Comparison of ENCODE assay signal across 8 mouse cellular contexts in genomic region chr11:48801831-48802772, GRCm38 (mm10). TPM values are rescaled to one million over a fixed set of nuclear protein-coding genes. Genes with fewer than 3 reads are reported as not detected.
DNase-seq lines count a peak whose midpoint lies in the region; ATAC-seq and TF ChIP-seq lines count a peak whose summit lies in the region.

No protein-coding gene starts in this region.

- no peak for ATAC-seq in heart, embryonic 13.5 days (ENCODE audit: extremely low read depth, insufficient number of reproducible peaks, low FRiP score, low TSS enrichment)
- ATAC-seq in hindbrain, embryonic 11.5 days (ENCODE audit: low FRiP score): no peak
- ATAC-seq in CD4-positive, CD25-positive, alpha-beta regulatory T cell, adult 4 months: no peak

- no peak for TF ChIP-seq POLR2A in bone marrow, adult 2 months (IDR thresholded peaks at IDR 0.05; ENCODE audit: borderline replicate concordance, control insufficient read depth, low read depth, low read length)

- 64% methylated on average over 17 of the region's 17 CpGs for WGBS in heart, embryonic 13.5 days
- WGBS in bone marrow, adult 2 months: 59% methylated on average over 17 of the region's 17 CpGs
- 84% methylated on average over 17 of the region's 17 CpGs for WGBS in hindbrain, embryonic 11.5 days
- WGBS in midbrain, embryonic 10.5 days: 81% methylated on average over 17 of the region's 17 CpGs

- H3K4me1 ChIP-seq in heart, embryonic 13.5 days: peaks cover 48% of the 10 kb centered on the region
- H3K4me1 ChIP-seq in bone marrow, adult 2 months (ENCODE audit: control insufficient read depth, insufficient read depth, low read length): peaks cover 2% of the 10 kb centered on the region; the same call in 1 of the 2 replicates
- peaks cover 9% of the 10 kb centered on the region for H3K4me1 ChIP-seq in hindbrain, embryonic 11.5 days (replicated peaks; ENCODE audit: control insufficient read depth, insufficient read depth, low read length)
- H3K4me1 ChIP-seq in midbrain, embryonic 10.5 days: peaks cover 37% of the 10 kb centered on the region

- H3K9me3 ChIP-seq in heart, embryonic 13.5 days: no peaks in the 10 kb centered on the region
- H3K9me3 ChIP-seq in hindbrain, embryonic 11.5 days (ENCODE audit: control insufficient read depth, low read length): no peaks in the 10 kb centered on the region
- no peaks in the 10 kb centered on the region for H3K9me3 ChIP-seq in midbrain, embryonic 10.5 days (replicated peaks)

- H3K4me3 ChIP-seq in heart, embryonic 13.5 days: peak overlapping the region; percentile 91
- peak overlapping the region; percentile 29 for H3K4me3 ChIP-seq in bone marrow, adult 2 months (replicated peaks; ENCODE audit: control insufficient read depth, low read depth, low read length)
- peak overlapping the region; percentile 71 for H3K4me3 ChIP-seq in hindbrain, embryonic 11.5 days (ENCODE audit: low read depth, low read length)
- H3K4me3 ChIP-seq in midbrain, embryonic 10.5 days: peak overlapping the region; percentile 90

- H3K9ac ChIP-seq in heart, embryonic 13.5 days: peak overlapping the region; percentile 98
- peak overlapping the region; percentile 87 for H3K9ac ChIP-seq in hindbrain, embryonic 11.5 days (ENCODE audit: low read depth, low read length)

- H3K27me3 ChIP-seq in heart, embryonic 13.5 days (replicated peaks): no peaks in the 10 kb centered on the region
- H3K27me3 ChIP-seq in hindbrain, embryonic 11.5 days (ENCODE audit: control insufficient read depth, insufficient read depth, low read length): no peaks in the 10 kb centered on the region
- H3K27me3 ChIP-seq in midbrain, embryonic 10.5 days (ENCODE audit: low read depth, poor library complexity, severe bottlenecking): no peaks in the 10 kb centered on the region

- H3K4me2 ChIP-seq in heart, embryonic 13.5 days: peak overlapping the region; percentile 98
- peak overlapping the region; percentile 50 for H3K4me2 ChIP-seq in hindbrain, embryonic 11.5 days (replicated peaks; ENCODE audit: low read depth, low read length)

- no peak for TF ChIP-seq CTCF in bone marrow, adult 2 months (IDR thresholded peaks at IDR 0.05; ENCODE audit: control insufficient read depth, insufficient read depth, low read length)

- peaks cover 62% of the 10 kb centered on the region for H3K36me3 ChIP-seq in heart, embryonic 13.5 days
- peaks cover 15% of the 10 kb centered on the region for H3K36me3 ChIP-seq in hindbrain, embryonic 11.5 days (ENCODE audit: control insufficient read depth, insufficient read depth, low read length)
- H3K36me3 ChIP-seq in midbrain, embryonic 10.5 days: peaks cover 61% of the 10 kb centered on the region

- no peak overlapping the region; the same call in 1 of the 2 replicates for H3K27ac ChIP-seq in heart, embryonic 13.5 days (replicated peaks)
- H3K27ac ChIP-seq in bone marrow, adult 2 months (ENCODE audit: control insufficient read depth, insufficient read depth, low read depth, low read length, poor library complexity): no peak overlapping the region
- H3K27ac ChIP-seq in hindbrain, embryonic 11.5 days (ENCODE audit: low read depth, low read length): no peak overlapping the region
- H3K27ac ChIP-seq in midbrain, embryonic 10.5 days (replicated peaks): peak overlapping the region; percentile 95; the same call in 1 of the 2 replicates

- no peak for DNase-seq in heart, postnatal 4 days
- DNase-seq in hindbrain, embryonic 11.5 days (ENCODE audit: low spot score): no peak
- no peak for DNase-seq in midbrain, embryonic 10.5 days (ENCODE audit: low spot score)
- no peak for DNase-seq in c-Kit-positive CD71-positive TER-119-positive erythroid progenitor cells, embryonic 14.5 days (ENCODE audit: low spot score)
- DNase-seq in testis, postnatal 14 days (ENCODE audit: low spot score): no peak

RNA-seq across cellular contexts. Expression of gene Rack1, which starts 2.0 kb away (rescaled TPM):
- 444 and 458 TPM in 2 replicates for polyA plus RNA-seq in heart, embryonic 13.5 days (2015; fragmentation: Nextera tagmentation; extraction: Ambion mirVana)
- 100 to 1,000 TPM; 642 to 663 TPM for total RNA-seq in heart, postnatal 4 days (2021)
- polyA plus RNA-seq in bone marrow, adult 2 months (2011; ENCODE audit: insufficient read depth, insufficient read length, low replicate concordance, missing spikeins): 1,856 and 2,313 TPM in 2 replicates
- polyA plus RNA-seq in hindbrain, embryonic 11.5 days (2014; fragmentation: Nextera tagmentation; extraction: Ambion mirVana): 654 and 661 TPM in 2 replicates
- 659 and 788 TPM in 2 replicates for polyA plus RNA-seq in midbrain, embryonic 10.5 days (2016; fragmentation: Nextera tagmentation; extraction: Ambion mirVana)
- 1,000 to 10,000 TPM; 1,099 to 1,661 TPM for polyA plus RNA-seq in CD4-positive, CD25-positive, alpha-beta regulatory T cell, adult 4 months (2017; shearing (Covaris generic))

RNA-seq across cellular contexts. Expression of gene Trim41, which starts 15.1 kb away (rescaled TPM):
- polyA plus RNA-seq in heart, embryonic 13.5 days (2015; fragmentation: Nextera tagmentation; extraction: Ambion mirVana): 3.2 TPM in 2 replicates
- total RNA-seq in heart, postnatal 4 days (2021): 10 to 100 TPM; 36.0 to 40.1 TPM
- polyA plus RNA-seq in bone marrow, adult 2 months (2011; ENCODE audit: insufficient read depth, insufficient read length, low replicate concordance, missing spikeins): 39.7 and 51.0 TPM in 2 replicates
- 4.2 and 4.5 TPM in 2 replicates for polyA plus RNA-seq in hindbrain, embryonic 11.5 days (2014; fragmentation: Nextera tagmentation; extraction: Ambion mirVana)
- 4.7 and 5.3 TPM in 2 replicates for polyA plus RNA-seq in midbrain, embryonic 10.5 days (2016; fragmentation: Nextera tagmentation; extraction: Ambion mirVana)
- polyA plus RNA-seq in CD4-positive, CD25-positive, alpha-beta regulatory T cell, adult 4 months (2017; shearing (Covaris generic)): 1 to 10 TPM; 2.0 to 3.7 TPM

RNA-seq across cellular contexts. Expression of gene Trim7, which starts 23.8 kb away (rescaled TPM):
- polyA plus RNA-seq in heart, embryonic 13.5 days (2015; fragmentation: Nextera tagmentation; extraction: Ambion mirVana): 0.56 and 0.88 TPM in 2 replicates
- total RNA-seq in heart, postnatal 4 days (2021): 1 to 10 TPM; 5.3 to 5.5 TPM
- polyA plus RNA-seq in bone marrow, adult 2 months (2011; ENCODE audit: insufficient read depth, insufficient read length, low replicate concordance, missing spikeins): 8.4 and 14.4 TPM in 2 replicates
- polyA plus RNA-seq in hindbrain, embryonic 11.5 days (2014; fragmentation: Nextera tagmentation; extraction: Ambion mirVana): 0.56 and 0.77 TPM in 2 replicates
- 0.32 and 0.99 TPM in 2 replicates for polyA plus RNA-seq in midbrain, embryonic 10.5 days (2016; fragmentation: Nextera tagmentation; extraction: Ambion mirVana)
- 1 to 10 TPM in 1 of 2 experiments, under 1 TPM in 1; 0.77 to 2.1 TPM for polyA plus RNA-seq in CD4-positive, CD25-positive, alpha-beta regulatory T cell, adult 4 months (2017; shearing (Covaris generic))

RNA-seq across cellular contexts. Expression of gene Gm12184, which starts 24.4 kb away (rescaled TPM):
- 0.53 and 1.2 TPM in 2 replicates for polyA plus RNA-seq in heart, embryonic 13.5 days (2015; fragmentation: Nextera tagmentation; extraction: Ambion mirVana)
- total RNA-seq in heart, postnatal 4 days (2021): 1 to 10 TPM; 4.8 to 5.1 TPM
- polyA plus RNA-seq in bone marrow, adult 2 months (2011; ENCODE audit: insufficient read depth, insufficient read length, low replicate concordance, missing spikeins): 43.1 and 76.8 TPM in 2 replicates
- polyA plus RNA-seq in hindbrain, embryonic 11.5 days (2014; fragmentation: Nextera tagmentation; extraction: Ambion mirVana): 5.8 and 7.4 TPM in 2 replicates
- 2.1 and 3.2 TPM in 2 replicates for polyA plus RNA-seq in midbrain, embryonic 10.5 days (2016; fragmentation: Nextera tagmentation; extraction: Ambion mirVana)
- 1 to 10 TPM in 1 of 2 experiments, under 1 TPM in 1; 0.92 to 4.1 TPM for polyA plus RNA-seq in CD4-positive, CD25-positive, alpha-beta regulatory T cell, adult 4 months (2017; shearing (Covaris generic))

Comparison
In these comparisons a context has a peak if more than half of its experiments do, and no peak if none do; other contexts are left out.
1. H3K4me3 ChIP-seq: peak in every context shown above with its lines; median percentile 91 in heart, embryonic 13.5 days; 90 in midbrain, embryonic 10.5 days; 71 in hindbrain, embryonic 11.5 days; 29 in bone marrow, adult 2 months.